Mouse (Mus musculus) cerebellum, adult 9-10 months (tissue): ENCODE results near the gene Trpd52l3.
"Not testable (repeated sequence)": the region's sequence is repeated elsewhere in the genome, so short reads cannot be mapped to it uniquely, and the experiment has no call there.

ENCODE experiments used
- DNase-seq: peaks from one replicate; pipeline ENCODE4 v3.0.0; 2022

Trpd52l3 gene

DNA sequence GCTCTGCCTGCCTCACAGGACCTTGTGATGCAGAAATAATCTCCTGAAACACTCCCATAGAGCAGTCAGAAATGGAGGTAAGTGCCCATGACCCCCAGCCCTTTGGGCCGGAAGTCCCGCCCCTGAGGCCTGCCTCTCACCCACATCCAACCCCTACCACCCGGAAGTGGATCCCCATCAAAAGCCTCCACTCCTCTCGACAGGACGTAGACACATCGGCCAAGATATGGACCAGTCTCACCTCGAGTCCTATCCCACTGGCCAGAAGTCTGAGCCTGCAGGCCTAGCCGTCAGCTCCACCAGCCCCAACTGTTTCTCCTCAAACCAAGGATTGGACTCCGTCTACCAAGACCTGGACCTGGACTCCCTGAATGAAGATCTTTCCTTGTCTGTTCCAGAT lies at the start of gene Trpd52l3:
TSS of gene Trpd52l3 (plus strand) at position 170 of the 400 bp plus-strand sequence.
- DNase-seq, result no peak

DNA sequence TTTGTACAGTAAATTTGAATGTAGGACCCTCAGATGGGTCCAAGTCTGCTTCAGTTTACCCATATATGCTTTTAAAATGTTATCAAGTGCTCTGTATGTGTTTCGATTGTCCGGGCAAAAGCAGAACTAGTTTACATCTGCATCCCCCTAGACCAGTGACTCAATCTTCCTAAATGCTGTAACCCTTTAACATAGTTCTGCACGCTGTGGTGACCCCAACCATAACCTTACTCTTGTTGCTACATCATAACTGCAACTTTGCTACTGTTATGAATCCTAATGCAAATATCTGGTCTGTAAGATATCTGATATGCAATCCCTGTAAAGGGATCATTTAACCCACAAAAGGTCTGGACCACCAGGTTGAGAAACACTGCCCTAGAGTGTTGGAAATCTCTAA lies 49.8 kb upstream of the Trpd52l3 start:
- no peak for DNase-seq

DNA sequence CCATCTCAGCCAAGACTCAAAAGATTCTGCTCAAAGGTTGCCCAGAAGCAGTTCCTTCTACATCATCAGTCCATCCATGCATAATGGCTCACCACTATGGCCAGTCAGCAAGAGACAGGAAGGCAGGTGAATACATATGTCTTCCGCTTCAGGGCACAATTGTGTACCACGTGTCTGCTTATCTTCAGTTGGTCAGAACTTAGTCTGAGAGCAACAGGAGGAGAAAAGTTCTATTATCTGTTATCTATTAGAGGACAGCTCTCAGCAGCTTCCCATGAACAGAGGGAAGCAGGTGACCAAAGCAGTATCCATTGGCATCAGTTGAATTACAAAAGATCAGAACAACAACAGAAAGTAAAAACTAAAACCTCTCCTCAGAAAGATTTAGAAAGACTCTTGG lies 48.1 kb upstream of the Trpd52l3 start:
- DNase-seq, result no peak

DNA sequence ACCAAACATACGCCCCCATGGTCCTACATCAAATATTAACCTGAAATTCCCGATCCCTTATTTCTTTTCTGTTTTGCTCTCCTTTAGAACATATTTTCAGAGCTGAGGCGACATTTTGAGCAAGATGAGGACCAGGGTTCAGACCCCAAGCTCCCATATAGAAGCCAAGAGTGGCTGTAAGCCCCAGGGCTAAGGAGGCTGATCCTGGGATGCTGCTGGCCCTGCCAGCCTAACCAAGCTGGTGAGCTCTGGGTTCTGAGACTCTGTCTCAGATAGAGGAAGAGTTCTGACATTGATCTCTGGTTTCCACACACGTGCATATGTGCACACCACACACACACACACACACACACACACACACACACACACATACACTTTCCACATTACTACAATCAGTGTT lies 42.7 kb upstream of the Trpd52l3 start:
- no peak for DNase-seq

DNA sequence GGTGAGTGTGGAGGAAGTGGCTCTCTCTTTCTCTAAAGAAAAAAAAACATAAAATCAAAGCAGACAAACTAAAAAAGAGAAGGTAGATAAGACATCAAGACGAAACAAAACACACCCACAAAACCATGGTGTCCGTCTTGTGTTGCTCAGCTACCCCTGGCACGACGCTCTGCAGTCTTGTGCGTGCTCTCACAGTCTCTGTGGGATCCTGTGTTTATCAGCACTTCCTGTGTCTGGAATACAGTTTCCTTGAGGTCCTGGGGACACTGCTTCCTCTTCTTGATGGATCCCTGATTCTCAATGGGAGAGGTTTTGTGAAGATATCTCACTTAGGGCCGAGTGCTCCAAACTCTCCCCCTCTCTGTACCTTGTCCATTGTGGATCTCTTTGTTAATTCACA lies 41.7 kb upstream of the Trpd52l3 start:
- DNase-seq, result no peak

DNA sequence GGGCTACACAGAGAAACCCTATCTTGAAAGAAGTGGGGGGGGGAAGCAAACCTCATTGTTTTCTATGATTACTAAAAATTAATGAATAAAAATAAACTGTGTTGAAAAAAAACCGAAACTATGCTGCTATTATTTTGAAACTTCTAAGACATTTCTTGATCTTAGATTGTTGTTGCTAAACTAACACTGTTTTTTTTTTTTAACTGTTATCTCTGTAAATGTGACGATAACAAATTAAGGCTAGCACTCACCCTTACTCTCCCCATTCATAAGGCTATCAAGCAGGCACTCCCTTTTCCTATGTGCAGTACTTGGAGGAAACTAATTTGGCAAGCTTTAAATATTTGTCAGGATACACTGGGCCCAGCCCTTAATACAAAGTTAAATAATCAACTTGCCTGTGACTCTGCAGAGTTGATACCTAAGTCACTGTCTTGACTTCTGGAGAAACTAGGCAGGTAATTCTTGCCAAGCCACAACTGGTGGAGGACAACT lies 39.9 kb upstream of the Trpd52l3 start:
- no peak for DNase-seq

DNA sequence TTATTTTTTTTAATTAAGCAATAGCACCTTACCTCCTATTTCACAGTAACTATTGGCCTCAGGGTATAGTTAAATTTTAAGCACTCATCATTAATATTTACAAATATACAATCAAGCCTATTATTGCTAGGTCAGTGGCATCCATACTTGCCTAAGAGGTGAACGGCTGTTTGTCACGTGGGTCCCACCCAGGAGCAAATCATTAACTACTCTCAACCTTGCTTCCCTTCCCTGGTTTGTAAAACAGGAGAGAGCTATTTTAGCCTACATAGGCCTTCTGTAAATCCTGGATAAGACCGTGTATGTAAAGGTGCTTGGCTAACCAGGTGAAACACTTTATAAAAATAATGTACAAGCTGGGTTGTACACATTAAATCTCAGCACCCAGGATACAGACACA lies 35.6 kb upstream of the Trpd52l3 start:
- DNase-seq, result no peak

DNA sequence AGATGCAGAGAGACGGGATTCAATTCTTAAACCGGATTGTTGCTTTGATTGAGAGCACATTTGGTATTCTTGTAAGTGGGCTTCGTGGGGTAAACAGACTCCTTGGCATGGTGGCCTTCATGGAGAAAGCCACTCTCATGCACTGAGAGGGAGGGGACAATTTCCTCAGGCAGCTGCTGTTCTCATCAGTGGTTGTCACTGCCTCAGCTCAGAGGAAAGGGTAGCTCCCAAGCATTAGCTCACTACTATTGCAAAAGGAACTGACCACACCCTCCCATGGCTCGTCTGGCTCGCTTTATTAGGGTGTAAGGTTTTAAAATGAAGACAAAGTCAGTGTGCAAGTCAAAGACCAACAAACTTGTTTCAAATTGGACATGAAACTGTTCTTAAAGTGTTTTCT lies 30.2 kb upstream of the Trpd52l3 start:
- DNase-seq, result no peak

DNA sequence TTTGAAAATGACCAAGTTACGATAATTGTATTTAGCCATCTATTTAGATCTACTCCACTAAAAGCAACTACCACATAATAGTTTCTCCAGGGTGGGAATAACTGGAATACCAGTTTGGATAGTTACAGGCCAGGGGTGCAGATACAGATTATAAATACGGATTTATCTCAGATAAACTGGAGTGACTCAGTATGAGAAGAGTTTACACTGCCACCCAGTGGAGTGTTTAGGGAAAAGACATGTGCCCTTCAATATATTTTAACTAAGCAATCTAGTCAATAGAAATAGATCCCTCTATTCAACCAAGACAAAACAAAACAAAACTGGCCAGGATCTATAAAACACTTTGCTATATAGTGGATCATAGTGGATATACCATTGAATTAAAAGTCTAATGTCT lies 24.7 kb upstream of the Trpd52l3 start:
- peak; percentile 18 for DNase-seq

DNA sequence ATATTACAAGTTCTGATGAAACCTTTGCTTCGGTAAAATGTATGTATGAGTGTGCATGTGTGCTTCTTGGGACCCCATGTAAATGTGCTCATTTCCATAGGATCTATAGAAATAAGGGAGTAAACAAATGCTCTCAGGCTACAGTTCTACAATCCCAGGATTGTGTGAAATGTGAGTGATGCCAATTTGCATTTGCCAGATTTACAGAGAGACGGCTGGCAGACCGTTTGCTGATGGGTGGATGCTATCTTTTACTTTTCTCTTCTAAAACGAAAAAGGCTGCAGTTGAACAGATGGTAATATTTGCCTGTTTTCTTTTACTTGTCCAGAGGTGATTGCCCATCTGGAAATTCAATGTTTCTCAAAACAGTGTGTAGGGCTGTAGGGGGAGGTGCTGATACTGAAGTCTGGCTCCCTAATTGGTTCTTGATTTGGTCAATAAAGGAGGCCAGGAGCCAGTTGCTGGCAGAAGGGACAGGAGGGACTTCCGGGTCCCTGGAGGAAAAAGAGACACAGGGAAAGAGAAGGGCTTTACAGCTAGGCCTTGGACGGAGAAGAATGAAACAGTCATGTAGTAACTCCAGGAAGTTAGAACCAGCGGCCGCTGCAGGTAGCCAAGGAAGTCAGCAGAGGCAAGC lies 24.0 kb upstream of the Trpd52l3 start:
- no peak for DNase-seq

DNA sequence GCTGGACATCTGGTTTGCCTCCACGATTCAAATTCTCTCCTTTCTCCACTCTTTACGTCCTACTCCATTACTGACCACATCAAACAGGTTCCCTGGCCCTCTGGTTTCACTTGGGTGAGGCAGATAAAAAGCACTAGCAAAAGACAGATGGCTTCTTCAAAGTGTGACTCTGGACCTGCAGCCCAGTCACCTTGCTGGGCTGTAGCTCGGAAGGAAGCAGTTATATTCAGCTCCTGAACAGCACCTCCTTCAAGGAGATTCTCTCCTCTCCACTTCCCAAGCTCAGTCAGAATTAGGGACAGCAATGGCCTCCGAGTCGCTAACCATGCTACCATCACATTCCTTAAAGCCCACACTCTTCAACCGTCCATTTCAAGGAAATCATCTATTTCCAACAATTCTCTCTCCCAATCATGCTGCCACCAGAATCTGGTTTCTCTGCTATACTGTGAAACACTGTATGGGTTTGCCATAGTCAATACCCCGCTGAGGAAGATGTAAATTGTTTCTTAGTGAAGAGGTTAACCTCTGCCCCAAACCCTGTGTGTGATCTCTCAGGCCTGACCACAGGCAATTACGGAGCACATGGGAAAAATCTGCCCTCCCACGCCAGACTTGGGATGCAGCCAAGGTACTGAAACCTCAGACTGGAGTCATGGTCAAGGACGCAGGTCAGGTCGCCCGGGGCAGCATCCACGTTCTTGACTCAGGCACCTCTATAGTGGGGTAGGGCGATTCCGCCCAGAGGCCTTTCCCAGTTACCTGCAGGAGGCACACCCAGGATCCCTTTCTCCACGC lies 19.2 kb upstream of the Trpd52l3 start:
- DNase-seq, result no peak

DNA sequence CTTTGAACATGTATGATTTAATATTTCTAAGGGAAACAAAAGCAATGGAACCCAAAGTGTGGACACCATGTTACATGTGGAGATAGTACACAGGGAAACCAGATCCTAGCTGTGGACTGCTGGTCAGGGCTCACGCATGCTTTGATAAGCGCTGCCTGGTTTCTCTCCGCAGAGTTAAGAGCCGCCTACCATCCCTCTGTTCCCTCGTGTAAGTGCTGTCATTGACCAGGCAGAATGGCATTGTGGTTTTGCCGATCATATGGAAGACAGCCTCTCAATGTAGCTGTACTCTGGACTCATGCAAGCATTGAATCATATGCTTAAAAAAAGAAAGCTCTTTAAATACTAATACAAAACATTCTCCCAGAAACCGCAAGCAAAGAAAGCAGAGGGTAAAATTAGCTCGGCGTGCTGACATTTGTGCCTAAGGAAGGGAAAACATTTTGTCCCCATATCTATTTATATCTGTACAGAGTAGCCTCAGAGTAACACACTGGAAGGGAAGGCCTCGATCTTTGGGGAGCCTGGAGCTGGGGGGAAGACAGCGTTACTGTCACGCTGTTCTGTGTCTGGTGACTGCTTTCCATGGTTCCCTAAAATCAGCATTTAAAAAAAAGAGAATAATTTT lies 17.0 kb upstream of the Trpd52l3 start:
- no peak for DNase-seq

DNA sequence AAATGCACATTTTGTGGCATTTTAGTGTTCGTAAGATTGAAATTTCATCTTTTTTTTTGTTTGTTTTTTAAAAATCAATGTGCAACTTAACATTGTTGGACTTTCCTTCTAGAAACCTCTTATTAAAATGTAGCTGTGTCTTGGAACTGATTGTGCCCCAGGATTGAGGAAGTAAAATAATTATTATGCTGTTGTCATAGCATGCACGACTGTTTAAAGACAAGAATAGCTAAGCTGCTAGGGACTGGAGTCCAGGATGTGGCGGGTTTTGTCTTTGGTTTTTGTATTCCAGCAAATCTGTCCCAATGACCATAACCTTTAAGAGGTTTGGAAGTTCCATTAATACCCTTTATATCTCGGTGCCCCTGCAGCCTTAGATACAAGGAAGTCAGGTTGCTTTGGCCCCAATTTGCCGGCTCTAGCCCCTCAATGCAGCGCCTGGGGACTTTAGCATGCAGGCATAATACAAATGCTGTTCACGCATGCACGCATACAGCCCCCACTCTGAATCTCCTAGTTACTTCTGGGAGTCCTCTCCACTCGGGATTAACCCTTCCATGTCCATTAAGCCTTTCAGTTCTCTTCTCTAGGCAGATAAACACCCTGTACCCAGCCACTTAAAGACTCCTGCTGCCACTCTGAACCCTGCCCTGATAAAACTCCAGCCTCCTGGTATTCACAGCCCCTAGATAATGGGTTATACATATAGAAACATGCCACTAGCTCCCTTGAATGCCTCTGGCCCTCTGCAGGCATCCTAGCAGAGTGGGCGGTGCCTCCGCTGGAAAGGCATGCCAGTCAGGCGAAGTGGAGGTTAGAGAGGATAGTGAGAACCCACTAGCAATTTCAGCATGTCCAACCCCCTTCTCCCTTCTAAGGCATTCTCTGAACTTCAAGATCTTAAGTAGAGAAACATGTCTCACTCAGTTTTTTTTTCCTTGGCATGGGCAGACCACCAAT lies 2.9 kb upstream of the Trpd52l3 start:
- DNase-seq, result no peak

DNA sequence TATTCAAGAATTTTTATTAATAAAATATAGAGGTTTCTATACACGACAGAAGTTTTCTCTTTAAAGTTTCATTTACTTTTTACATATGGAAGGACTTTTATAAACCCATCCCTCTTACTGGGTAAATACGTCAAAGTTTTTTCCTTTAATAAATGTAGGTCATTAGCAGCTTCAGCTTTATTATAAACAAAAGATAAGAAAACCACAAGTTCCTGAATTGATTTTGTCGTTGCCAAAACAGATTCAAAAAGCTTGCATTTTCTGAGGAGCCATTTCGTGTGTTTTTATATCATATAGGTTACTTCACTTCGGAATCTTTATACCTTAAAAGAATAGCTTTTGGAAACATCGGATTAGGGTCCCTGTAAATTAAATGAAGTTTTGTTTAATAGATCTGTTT lies 2.0 kb upstream of the Trpd52l3 start:
- no peak for DNase-seq

DNA sequence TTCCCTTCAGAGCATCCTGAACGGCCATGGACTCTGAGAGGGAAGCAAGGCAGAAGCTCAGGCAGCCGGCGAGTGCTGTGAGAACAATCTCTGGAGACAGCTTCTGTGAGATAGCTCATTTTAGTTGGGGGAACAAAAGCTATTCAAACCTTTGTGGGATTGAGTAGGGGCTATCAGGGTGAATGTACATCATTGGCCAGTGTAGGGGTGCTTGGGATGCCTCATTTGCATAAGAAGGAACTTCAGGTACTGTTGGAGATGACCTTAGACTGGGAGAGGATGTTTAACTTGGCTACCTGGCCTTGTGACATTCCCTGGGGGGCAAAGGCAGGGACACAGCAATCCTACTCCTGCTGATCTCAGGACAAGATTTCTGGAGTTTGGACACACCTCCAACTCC lies 2.8 kb downstream of the Trpd52l3 start:
- DNase-seq, result no peak

DNA sequence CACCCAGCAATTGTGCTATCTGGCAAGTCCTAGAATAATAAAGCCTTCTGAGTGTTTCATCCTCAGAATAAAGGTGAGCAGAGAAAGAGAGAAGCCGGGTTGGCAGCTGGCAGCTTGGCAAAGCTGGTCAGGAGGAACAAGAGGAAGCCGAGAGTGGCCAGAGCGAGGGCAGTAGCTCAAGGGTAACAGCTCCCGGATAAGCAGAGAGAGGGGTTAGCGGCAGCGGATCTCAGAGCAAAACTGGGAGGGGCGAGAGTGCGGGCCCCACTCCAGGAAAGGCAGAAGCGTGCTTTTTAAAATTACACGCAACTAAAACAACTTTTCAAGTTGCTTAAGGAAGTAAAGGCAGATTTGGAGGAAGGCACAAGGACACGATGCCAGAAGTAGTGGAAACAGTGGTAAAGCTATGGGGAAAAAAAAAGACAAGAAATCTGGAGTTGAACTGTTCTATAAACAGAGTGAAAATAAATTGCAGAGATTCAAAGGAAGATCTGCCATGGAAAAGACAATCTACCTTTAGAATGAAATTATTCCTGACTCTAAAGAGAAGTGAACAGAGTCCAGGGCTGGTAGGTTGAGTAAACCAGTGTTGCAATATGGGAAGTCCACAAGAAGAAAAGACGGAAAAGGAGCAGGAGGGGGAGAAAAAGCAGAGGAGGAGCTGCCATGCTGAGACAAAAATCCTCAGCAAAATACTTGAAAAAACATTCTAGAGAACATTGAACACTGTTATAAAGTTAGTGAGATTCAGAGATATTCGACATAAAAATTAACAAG lies 7.1 kb downstream of the Trpd52l3 start:
- DNase-seq, result no peak

DNA sequence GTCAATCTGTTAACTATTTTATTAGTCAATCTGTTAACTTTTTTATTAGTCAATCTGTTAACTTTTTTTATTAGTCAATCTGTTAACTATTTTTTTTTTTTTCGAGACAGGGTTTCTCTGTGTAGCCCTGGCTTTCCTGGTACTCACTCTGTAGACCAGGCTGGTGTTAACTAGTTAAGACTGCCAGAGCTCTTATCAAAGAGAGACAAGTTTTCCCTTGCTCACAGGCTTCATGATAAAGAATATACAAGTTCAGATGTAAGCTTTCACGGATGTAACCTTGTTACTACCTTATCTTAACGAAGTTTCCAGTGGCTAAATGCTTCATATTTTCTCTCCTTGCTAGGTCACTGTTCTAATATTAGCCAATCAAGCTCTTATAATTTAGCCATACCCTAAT lies 10.7 kb downstream of the Trpd52l3 start:
- no peak for DNase-seq

DNA sequence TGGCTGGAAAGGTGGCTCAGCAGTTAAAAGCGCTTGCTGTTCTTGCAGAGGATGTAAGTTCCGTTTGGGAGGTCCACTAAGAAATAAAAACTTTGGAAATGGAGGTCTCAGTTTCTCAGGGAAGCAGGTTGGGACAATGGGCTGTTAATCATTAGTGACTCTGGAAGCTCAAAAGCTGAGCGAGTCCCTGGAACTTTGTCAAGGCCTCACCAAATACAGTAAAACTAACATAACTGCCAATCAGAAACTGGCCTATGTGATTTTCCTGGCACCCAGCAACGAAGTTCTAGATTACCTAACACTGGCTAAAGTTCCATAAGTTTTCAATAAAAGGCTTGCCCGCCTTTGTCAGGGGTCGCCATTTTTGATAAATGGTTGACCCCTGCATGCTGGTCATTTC lies 12.6 kb downstream of the Trpd52l3 start:
- DNase-seq, result no peak

DNA sequence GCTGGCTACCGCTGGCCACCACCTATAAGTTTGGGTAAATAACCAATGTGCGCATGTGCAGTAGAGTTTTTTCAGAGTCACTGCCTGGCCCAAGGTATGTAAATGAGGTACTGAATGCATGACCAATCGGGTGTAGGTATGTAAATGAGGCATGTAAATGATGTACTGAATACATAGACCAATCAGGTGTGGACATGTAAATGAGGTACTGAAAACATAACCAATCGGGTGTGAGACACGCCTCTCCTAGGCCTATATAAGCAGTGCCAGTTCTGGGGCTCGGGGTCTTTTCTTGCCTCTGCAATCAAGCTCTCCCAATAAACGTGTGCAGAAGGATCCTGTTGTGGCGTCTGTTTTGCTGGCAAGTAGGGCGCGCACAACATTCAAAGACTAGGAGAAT lies 19.8 kb downstream of the Trpd52l3 start:
- DNase-seq, result not testable (repeated sequence)

DNA sequence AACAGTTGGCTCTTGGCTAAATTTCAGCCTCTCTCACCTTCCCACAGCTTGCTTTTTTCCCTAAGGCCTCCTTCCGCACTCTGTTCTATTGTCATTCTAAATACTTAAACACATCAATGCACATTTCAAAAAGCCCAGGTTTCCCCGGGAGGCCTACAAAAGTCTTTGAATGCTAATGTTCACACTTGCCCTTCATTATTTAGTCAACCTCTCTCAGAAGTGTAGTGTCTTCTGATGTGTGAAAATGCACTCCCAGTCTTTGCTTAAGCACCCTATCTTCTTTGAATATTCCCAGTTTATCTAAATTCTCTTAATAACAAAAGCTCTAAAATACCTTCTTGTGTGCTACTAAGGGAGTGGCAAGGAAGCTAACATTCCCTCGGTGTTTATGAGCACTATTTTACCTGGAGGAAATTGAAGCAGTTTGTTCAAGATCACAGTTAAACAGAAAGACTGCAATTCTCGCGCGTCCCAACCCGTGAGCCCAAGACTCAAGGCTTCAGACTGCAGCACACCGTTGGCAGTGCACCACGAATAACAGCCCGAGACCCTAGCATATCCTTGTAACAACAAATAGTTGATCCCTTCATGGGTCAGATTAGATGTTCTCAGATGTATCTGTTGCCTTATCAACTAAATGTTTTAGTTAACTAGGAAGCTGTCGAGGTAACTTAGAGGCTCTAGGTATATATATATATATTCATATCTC lies 25.6 kb downstream of the Trpd52l3 start:
- DNase-seq, result peak; percentile 20

DNA sequence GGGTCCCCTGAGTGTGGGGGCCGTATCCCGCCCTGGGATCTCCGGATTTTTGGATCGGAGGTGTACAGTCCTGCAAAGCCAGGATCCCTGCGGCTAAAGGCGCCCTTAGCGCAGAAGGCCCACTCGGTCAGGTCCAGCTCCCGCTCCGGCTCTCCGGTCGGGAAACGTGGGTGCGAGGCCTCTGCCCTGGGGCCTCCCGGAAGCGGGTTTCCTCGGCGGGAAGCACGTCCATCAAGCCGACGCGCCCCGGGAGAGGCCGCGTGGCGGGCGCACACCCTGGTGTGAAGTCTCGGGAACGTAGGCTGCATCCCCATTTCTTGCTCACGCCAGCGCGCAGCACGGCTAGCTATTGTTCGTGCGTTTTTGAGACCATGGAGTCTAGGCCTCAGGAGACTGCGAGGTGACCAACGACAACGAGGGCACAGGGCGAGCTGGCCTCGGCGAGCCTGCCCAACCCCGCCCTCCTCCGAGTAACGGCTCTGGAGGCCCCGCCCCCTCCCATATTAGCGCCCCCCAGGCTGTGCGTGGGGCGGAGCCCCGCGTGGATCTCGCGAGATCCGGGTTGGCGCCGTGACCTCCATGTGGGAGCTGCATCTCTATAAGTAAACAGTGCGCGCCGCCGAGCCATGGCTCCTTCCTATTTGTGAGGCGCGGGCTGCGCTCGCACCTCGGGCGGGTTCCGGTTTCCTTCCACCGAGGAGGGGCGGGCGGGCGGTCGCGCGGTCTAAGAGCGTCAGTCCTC lies 26.5 kb downstream of the Trpd52l3 start, which contains the start of gene Uhrf2:
TSS of gene Uhrf2 (plus strand) at position 620 of the 742 bp plus-strand sequence.
- DNase-seq, result peak; percentile 95
